Mouse (Mus musculus): ENCODE measurements around the gene Nus1. TPM values are rescaled to one million over a fixed set of nuclear protein-coding genes. Genes with fewer than 3 reads are reported as not detected.

The Nus1 gene
- polyA plus RNA-seq, 1 experiment from 2014 or later = 17.0 TPM

- Histone ChIP-seq H3K4me1 (peaks cover 11% of the 10 kb centered on the region), H3K27me3 (replicated peaks) (no peaks in the 10 kb centered on the region), H3K36me3 (no peaks in the 10 kb centered on the region), H3K27ac (no peak overlapping the region), H3K4me2 (replicated peaks) (no peak overlapping the region), H3K9ac (no peak overlapping the region), H3K9me3 (no peaks in the 10 kb centered on the region), H3K4me3 (no peak overlapping the region)
- WGBS = 97% methylated on average over 1 of the region's 1 CpGs
- ATAC-seq (ENCODE audit: low FRiP score, low read depth) = no peak
These were observed 3.2 kb downstream of the Nus1 start for GRCm38 (mm10) chr10:52420526-52420925.

GRCm38 (mm10) chr10:52421716-52422115, 4.4 kb downstream of the Nus1 start:
- Histone ChIP-seq H3K27ac (no peak overlapping the region), H3K4me3 (no peak overlapping the region), H3K4me1 (peaks cover 11% of the 10 kb centered on the region), H3K4me2 (replicated peaks) (no peak overlapping the region), H3K9ac (no peak overlapping the region), H3K9me3 (no peaks in the 10 kb centered on the region), H3K36me3 (no peaks in the 10 kb centered on the region), H3K27me3 (replicated peaks) (no peaks in the 10 kb centered on the region)
- 91% methylated on average over 6 of the region's 6 CpGs for WGBS
- no peak for ATAC-seq (ENCODE audit: low FRiP score, low read depth)

GRCm38 (mm10) chr10:52423097-52423496, 5.8 kb downstream of the Nus1 start:
- H3K4me3 ChIP-seq = no peak overlapping the region
- H3K27ac ChIP-seq = no peak overlapping the region
- WGBS = 84% methylated on average over 2 of the region's 2 CpGs
- H3K9ac ChIP-seq = no peak overlapping the region
- H3K4me2 ChIP-seq (replicated peaks) = no peak overlapping the region
- no peaks in the 10 kb centered on the region for H3K36me3 ChIP-seq
- ATAC-seq (ENCODE audit: low FRiP score, low read depth) = no peak
- H3K4me1 ChIP-seq = peaks cover 17% of the 10 kb centered on the region
- no peaks in the 10 kb centered on the region for H3K9me3 ChIP-seq
- H3K27me3 ChIP-seq (replicated peaks) = no peaks in the 10 kb centered on the region

DNA sequence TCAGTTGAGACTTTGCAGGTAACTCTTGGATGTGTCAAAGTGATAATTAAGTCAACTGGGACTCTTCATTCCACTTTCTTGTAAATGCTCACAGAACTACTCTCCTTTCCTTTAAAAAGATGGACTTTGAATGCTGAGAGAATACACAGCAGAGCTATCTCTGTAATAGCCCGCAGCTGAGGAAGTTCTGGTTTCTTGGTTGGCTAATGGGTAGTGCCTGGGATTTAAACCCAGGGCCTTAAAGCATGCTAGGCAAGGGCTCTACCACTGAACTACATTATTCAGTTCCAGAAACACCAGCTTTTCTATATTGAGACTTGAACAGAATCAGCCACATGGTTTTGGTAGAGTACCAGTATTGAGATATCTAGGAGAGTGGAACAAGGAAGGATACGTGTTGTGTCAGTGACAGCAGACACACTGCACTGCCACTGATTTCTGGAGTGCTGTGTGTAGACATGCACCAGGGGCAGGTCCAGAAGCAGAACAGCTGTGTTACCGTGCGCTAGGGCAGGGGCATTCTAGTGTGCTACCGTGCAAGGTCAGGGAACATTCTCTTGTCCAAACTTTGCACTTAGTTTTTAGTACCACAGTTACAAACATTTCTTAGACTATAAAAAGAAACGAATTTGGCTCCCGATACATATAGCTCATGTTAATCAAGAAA, 9.1 kb downstream of the Nus1 start:
- WGBS = 91% methylated on average over 7 of the region's 7 CpGs
- H3K36me3 ChIP-seq = peaks cover 13% of the 10 kb centered on the region
- H3K27me3 ChIP-seq (replicated peaks) = no peaks in the 10 kb centered on the region
- no peaks in the 10 kb centered on the region for H3K9me3 ChIP-seq
- ATAC-seq (ENCODE audit: low FRiP score, low read depth) = no peak
- no peak overlapping the region for H3K4me2 ChIP-seq (replicated peaks)
- no peak overlapping the region for H3K9ac ChIP-seq
- H3K4me3 ChIP-seq = no peak overlapping the region
- no peak overlapping the region for H3K27ac ChIP-seq
- peaks cover 6% of the 10 kb centered on the region for H3K4me1 ChIP-seq

DNA sequence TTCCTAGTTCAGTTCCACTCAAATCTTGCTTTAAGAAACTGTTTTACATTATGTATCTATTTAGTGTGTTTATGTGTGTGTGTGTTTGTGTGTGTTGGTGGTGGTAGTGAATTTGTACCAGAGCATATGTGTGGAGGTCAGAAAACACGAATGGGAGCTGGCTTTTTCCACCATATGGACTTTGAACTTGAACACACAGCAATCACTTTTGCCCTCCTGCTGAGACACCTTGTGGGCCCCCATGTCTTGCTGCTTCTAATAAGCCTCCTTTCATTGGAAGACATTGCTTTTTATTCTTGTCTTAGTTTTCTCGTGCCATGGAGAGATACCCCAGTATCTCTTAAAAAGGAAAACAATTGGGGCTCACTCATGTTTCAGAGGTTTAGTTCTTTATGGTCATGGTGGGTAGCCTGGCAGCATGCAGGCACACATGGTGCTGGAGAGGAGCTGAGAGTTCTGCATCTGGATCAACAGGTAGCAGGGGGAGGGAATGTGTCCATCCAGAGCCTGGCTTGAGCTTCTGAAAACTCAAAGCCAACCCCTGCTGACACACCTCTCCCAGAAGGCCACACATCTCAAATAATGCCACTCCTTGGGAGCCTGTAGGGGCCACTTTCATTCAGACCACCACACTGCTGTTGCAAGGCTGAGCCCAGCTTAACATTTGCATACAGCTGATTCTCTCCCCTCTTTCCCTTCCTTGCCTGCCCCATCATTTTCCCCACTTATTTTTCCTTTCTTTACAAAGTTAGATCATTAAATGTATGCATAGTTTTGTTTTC, 10.5 kb downstream of the Nus1 start:
- Histone ChIP-seq H3K4me1 (peaks cover 6% of the 10 kb centered on the region), H3K4me2 (replicated peaks) (no peak overlapping the region), H3K4me3 (no peak overlapping the region), H3K9ac (no peak overlapping the region), H3K27ac (no peak overlapping the region), H3K9me3 (no peaks in the 10 kb centered on the region), H3K27me3 (replicated peaks) (no peaks in the 10 kb centered on the region), H3K36me3 (peaks cover 23% of the 10 kb centered on the region)
- WGBS = 36% methylated on average over 2 of the region's 2 CpGs
- peak; percentile 58; the same call in 1 of the 2 replicates for ATAC-seq (ENCODE audit: low FRiP score, low read depth)

DNA sequence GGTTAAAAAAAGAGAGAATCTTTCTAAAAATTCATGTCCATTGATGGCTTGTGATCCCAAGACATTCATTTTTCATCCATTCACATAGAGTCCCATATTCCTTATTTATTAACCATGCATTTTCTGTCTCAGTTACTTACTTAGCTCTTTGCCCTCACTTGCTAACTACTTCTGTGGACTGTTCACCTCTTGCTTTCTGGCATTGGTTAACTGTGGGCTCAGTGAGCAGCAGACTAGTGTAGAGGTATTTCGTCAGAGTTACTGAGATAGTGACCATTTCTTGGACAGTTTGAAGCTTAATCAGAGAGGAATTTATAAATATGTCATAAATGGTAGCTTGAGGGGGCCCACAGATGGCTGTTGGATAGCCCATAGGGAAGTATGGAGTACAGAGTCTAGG, 13.6 kb downstream of the Nus1 start:
- H3K4me1 ChIP-seq = peaks cover 6% of the 10 kb centered on the region
- H3K27me3 ChIP-seq (replicated peaks) = no peaks in the 10 kb centered on the region
- WGBS = 89% methylated on average over 1 of the region's 1 CpGs
- no peaks in the 10 kb centered on the region for H3K9me3 ChIP-seq
- H3K4me3 ChIP-seq = no peak overlapping the region
- no peak overlapping the region for H3K4me2 ChIP-seq (replicated peaks)
- peaks cover 40% of the 10 kb centered on the region for H3K36me3 ChIP-seq
- no peak overlapping the region for H3K9ac ChIP-seq
- no peak for ATAC-seq (ENCODE audit: low FRiP score, low read depth)
- H3K27ac ChIP-seq = no peak overlapping the region

DNA sequence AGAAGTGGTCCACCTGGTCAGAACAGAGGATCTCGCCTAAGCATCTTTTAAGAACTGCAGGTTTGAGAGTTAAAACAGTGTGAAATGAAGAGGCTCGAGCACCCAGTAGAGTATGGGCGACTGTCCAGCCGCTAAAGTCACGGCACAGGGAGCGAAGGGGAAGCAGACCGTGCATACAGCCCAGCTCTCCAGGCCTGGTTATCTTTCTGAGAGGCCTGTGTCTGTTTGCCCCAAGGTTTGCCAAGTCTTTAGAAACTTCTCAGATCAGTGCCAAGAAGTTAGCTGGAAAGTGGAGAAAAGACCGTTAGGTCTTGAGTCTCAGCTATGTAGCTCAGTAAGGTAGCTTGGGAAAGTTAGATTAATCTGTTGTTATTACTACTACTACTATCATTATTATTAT, 17.5 kb downstream of the Nus1 start:
- Histone ChIP-seq H3K4me1 (no peaks in the 10 kb centered on the region), H3K9me3 (no peaks in the 10 kb centered on the region), H3K36me3 (peaks cover 67% of the 10 kb centered on the region), H3K27ac (no peak overlapping the region), H3K27me3 (replicated peaks) (no peaks in the 10 kb centered on the region), H3K4me3 (no peak overlapping the region), H3K4me2 (replicated peaks) (no peak overlapping the region), H3K9ac (no peak overlapping the region)
- ATAC-seq (ENCODE audit: low FRiP score, low read depth) = no peak
- 95% methylated on average over 8 of the region's 8 CpGs for WGBS

- WGBS = 67% methylated on average over 2 of the region's 2 CpGs
- ATAC-seq (ENCODE audit: low FRiP score, low read depth) = no peak
- Histone ChIP-seq H3K9me3 (no peaks in the 10 kb centered on the region), H3K9ac (no peak overlapping the region), H3K27ac (no peak overlapping the region), H3K36me3 (no peaks in the 10 kb centered on the region), H3K4me2 (replicated peaks) (no peak overlapping the region), H3K4me3 (no peak overlapping the region), H3K4me1 (no peaks in the 10 kb centered on the region), H3K27me3 (replicated peaks) (no peaks in the 10 kb centered on the region)
These were observed 43.3 kb downstream of the Nus1 start for GRCm38 (mm10) chr10:52460614-52461013.

GRCm38 (mm10) chr10:52463941-52464739, 46.8 kb downstream of the Nus1 start:
- ATAC-seq (ENCODE audit: low FRiP score, low read depth) = no peak
- Histone ChIP-seq H3K9ac (no peak overlapping the region), H3K36me3 (no peaks in the 10 kb centered on the region), H3K4me1 (no peaks in the 10 kb centered on the region), H3K27me3 (replicated peaks) (no peaks in the 10 kb centered on the region), H3K4me3 (no peak overlapping the region), H3K4me2 (replicated peaks) (no peak overlapping the region), H3K9me3 (no peaks in the 10 kb centered on the region), H3K27ac (no peak overlapping the region)
- 71% methylated on average over 7 of the region's 7 CpGs for WGBS

DNA sequence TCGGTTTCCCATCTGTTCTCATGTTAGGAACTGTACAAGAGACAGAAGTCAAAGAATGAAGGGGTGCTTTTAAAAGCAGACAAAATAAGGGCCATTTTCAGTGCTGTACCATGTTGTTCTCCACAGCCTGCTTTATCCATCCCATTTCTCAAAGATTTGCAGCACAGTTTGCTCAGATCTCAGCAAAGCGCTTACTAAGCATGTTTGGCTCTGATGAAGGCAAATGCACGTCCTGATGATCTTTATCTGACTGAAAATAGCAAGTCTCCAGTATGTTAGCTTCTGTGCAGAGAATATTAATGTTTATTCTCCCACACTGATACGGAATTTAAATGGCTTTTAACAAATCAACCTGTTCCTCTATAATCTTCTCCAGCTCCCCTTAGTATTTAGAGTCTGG, 54.2 kb downstream of the Nus1 start:
- no peak overlapping the region for H3K4me2 ChIP-seq (replicated peaks)
- no peaks in the 10 kb centered on the region for H3K9me3 ChIP-seq
- no peak overlapping the region for H3K4me3 ChIP-seq
- WGBS = 86% methylated on average over 4 of the region's 4 CpGs
- H3K9ac ChIP-seq = no peak overlapping the region
- no peak for ATAC-seq (ENCODE audit: low FRiP score, low read depth)
- no peak overlapping the region for H3K27ac ChIP-seq
- H3K27me3 ChIP-seq (replicated peaks) = no peaks in the 10 kb centered on the region
- H3K4me1 ChIP-seq = no peaks in the 10 kb centered on the region
- no peaks in the 10 kb centered on the region for H3K36me3 ChIP-seq
